Mouse (Mus musculus) testis, postnatal 14 days (tissue): ENCODE results near the gene Glra2.
"Not testable (repeated sequence)": the region's sequence is repeated elsewhere in the genome, so short reads cannot be mapped to it uniquely, and the experiment has no call there.

Source experiments
- DNase-seq: peaks from one replicate; pipeline ENCODE4 v3.0.0; 2021; ENCODE audit warnings: low spot score

Glra2 gene

DNA sequence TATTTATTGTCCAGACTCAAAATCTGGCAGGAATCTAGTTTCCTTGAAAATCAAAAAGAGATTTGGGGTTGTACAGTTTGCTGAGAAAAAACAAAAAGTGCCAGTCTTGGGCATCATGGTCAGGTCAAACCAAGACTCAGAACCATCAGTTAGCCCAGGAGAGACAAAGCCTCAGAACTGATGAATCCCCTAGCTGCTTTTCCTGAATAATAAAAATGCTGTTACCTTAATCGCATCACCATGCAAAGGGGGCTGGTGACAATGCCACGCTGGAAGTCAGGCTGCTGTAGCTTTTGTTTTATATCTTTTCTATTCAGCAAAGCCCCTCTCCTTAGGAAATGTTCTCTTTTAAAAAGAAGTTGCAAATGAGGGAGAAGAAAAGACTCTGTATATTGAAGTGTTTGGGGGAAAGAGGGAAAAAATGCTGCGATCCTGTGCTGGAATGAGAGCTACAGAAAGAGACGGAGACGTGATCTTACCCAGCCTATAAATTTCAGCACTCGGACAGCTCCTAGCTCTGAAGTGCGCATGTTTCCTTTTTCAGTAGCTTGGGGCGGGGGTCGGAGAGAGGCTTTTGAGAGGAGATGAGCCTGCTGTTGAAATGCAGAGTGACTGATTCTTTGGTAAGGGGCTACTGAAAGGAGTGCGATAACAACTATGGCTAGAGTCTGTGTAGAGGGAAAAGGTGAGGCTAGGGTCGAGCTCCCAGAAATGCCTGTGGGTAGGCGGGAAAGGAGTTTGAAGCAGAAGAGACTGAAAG, at the start of gene Glra2:
Gene Glra2, minus strand, starts transcription at position 455 of the 760 bp plus-strand sequence.
- peak; percentile 3 for DNase-seq

- DNase-seq, result peak; percentile 5
Measured at GRCm38 (mm10) chrX:165362798-165363197, 35.6 kb upstream of the Glra2 start.

DNA sequence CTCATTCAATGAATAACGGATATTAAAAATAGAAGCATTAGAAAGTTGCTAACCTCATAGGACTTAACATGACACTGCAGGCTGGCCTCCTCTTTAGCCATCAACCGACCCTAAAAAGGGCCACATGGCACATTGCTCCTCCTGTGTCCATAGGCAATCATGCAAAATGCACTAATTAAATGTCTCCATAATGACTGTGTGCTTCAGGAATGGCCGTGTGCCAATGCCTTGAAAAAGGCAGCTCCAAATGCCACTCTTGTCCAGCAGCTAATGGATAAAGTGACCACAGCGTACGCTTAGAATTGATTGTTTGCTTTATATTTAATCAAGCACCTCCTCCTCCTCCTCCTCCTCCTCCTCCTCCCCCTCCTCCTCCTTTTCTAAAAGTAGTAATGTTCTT, 17.4 kb upstream of the Glra2 start:
- DNase-seq, result no peak

- DNase-seq, result no peak
Measured at GRCm38 (mm10) chrX:165327699-165328333, 623 bp upstream of the Glra2 start.

GRCm38 (mm10) chrX:165193550-165193949, 133.6 kb downstream of the Glra2 start:
- no peak for DNase-seq

DNA sequence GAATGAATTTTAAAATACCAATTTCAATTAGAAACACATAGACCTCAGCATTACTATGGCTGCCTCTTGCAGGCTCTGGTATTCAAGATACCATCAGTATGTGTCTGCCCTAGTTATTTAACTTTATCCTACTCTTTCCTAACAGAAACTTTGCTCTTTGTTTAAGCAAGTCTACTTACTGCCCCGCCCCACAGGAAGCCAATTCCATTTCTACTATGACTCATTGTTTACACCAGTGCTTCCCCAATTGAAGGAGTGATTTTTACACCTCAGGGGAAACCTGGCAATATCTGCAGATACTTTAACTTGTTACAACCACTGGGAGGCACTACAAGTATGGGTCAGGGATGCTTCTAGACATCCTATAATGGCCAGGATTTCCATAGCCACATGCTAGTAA, 136.0 kb downstream of the Glra2 start:
- no peak for DNase-seq

DNA sequence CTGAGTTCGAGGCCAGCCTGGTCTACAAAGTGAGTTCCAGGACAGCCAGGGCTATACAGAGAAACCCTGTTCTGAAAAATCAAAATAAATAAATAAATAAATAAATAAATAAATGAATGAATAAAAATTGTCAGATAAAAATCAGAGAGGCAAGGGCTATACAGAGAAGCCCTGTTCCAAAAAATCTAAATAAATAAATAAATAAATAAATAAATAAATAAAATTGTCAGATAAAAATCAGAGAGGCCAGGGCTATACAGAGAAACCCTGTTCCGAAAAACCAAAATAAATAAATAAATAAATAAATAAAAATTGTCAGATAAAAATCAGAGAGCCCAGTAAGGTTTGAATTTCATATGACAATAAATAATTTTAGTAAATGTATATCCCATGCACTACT, 144.2 kb downstream of the Glra2 start:
- not testable (repeated sequence) for DNase-seq

GRCm38 (mm10) chrX:165156549-165156948, 170.6 kb downstream of the Glra2 start:
- DNase-seq, result no peak

- DNase-seq, result no peak
Measured at GRCm38 (mm10) chrX:165104171-165104570, 223.0 kb downstream of the Glra2 start.
